In genomic region chr5:142434052-142434451, GRCm38 (mm10) we compare ENCODE assay signal across 17 mouse cellular contexts. TPM values are rescaled to one million over a fixed set of nuclear protein-coding genes. Genes with fewer than 3 reads are reported as not detected.
DNase-seq lines count a peak whose midpoint lies in the region; ATAC-seq and TF ChIP-seq lines count a peak whose summit lies in the region.
"Had no signal": no experiment of that assay in that cellular context is flagged by ENCODE, and none has a peak within 500 bp of the region (broad histone marks: within the 10 kb centered on the region; RNA-seq: fewer than 3 reads in every experiment).

No protein-coding gene starts in this region.

- no peak overlapping the region for H3K9ac ChIP-seq in forebrain, embryonic 14.5 days (ENCODE audit: low read length)
- H3K9ac ChIP-seq in forebrain, embryonic 12.5 days: no peak overlapping the region
- H3K9ac ChIP-seq in midbrain, embryonic 16.5 days (ENCODE audit: low read depth, low read length): no peak overlapping the region
- no peak overlapping the region for H3K9ac ChIP-seq in midbrain, embryonic 11.5 days (ENCODE audit: low read length)
- no peak overlapping the region for H3K9ac ChIP-seq in heart, embryonic 11.5 days (ENCODE audit: low read depth, low read length)
- H3K9ac ChIP-seq: liver, embryonic 12.5 days had no signal

- TF ChIP-seq CTCF in left cerebral cortex, adult 2 months (IDR thresholded peaks at IDR 0.05): no peak

- H3K4me2 ChIP-seq in forebrain, embryonic 14.5 days (ENCODE audit: low read length): no peak overlapping the region
- no peak overlapping the region for H3K4me2 ChIP-seq in forebrain, embryonic 12.5 days
- H3K4me2 ChIP-seq in midbrain, embryonic 16.5 days (ENCODE audit: low read length): no peak overlapping the region
- H3K4me2 ChIP-seq in midbrain, embryonic 11.5 days: no peak overlapping the region
- no peak overlapping the region for H3K4me2 ChIP-seq in heart, embryonic 11.5 days
- H3K4me2 ChIP-seq: liver, embryonic 12.5 days had no signal

- ATAC-seq in forebrain, embryonic 14.5 days: no peak
- ATAC-seq in forebrain, embryonic 12.5 days (ENCODE audit: low FRiP score): no peak
- 0 out of 2 replicates have a peak, but pooled peaks have one; percentile 11 for ATAC-seq in midbrain, embryonic 16.5 days
- ATAC-seq in midbrain, embryonic 11.5 days (ENCODE audit: low FRiP score): no peak
- no peak for ATAC-seq in heart, embryonic 11.5 days (replicated peaks; ENCODE audit: insufficient number of reproducible peaks, low FRiP score, low TSS enrichment)
- ATAC-seq: intestine, embryonic 16.5 days; liver, embryonic 12.5 days; lung, postnatal 0 days had no signal

- peak; percentile 40 for DNase-seq in forebrain, embryonic 14.5 days (ENCODE audit: low spot score)
- DNase-seq in midbrain, embryonic 11.5 days (ENCODE audit: low spot score, missing footprints): no peak
- DNase-seq in left cerebral cortex, adult 2 months (ENCODE audit: extremely low spot score in 1 of 2, low spot score in 2 of 2): peak in 1 of 2 experiments; percentile 51
- DNase-seq in right cerebral cortex, postnatal 25 days: peak; percentile 71
- DNase-seq in c-Kit-positive CD71-positive TER-119-positive erythroid progenitor cells, embryonic 14.5 days (ENCODE audit: low spot score): no peak
- DNase-seq: cerebellum, adult 8-10 months; heart, adult 2 months; heart, postnatal 36 days; kidney, postnatal 4 days; retina, postnatal 1 day; thymus, postnatal 14 days had no signal

- H3K9me3 ChIP-seq in forebrain, embryonic 14.5 days (replicated peaks; ENCODE audit: control insufficient read depth, low read length): no peaks in the 10 kb centered on the region
- no peaks in the 10 kb centered on the region for H3K9me3 ChIP-seq in forebrain, embryonic 12.5 days
- H3K9me3 ChIP-seq in midbrain, embryonic 16.5 days (replicated peaks; ENCODE audit: control insufficient read depth, low read length, poor library complexity, severe bottlenecking): no peaks in the 10 kb centered on the region
- no peaks in the 10 kb centered on the region for H3K9me3 ChIP-seq in midbrain, embryonic 11.5 days (ENCODE audit: control insufficient read depth, low read length)
- H3K9me3 ChIP-seq in heart, embryonic 11.5 days (replicated peaks; ENCODE audit: control insufficient read depth, low read length): no peaks in the 10 kb centered on the region
- H3K9me3 ChIP-seq: liver, embryonic 12.5 days had no signal

- H3K36me3 ChIP-seq in forebrain, embryonic 14.5 days (ENCODE audit: control insufficient read depth, insufficient read depth, low read length): peaks cover 19% of the 10 kb centered on the region
- peaks cover 31% of the 10 kb centered on the region for H3K36me3 ChIP-seq in forebrain, embryonic 12.5 days (replicated peaks)
- peaks cover 15% of the 10 kb centered on the region for H3K36me3 ChIP-seq in midbrain, embryonic 16.5 days (ENCODE audit: control insufficient read depth, insufficient read depth, low read length)
- peaks cover 9% of the 10 kb centered on the region for H3K36me3 ChIP-seq in midbrain, embryonic 11.5 days (ENCODE audit: control insufficient read depth, insufficient read depth, low read length)
- peaks cover 14% of the 10 kb centered on the region for H3K36me3 ChIP-seq in heart, embryonic 11.5 days (ENCODE audit: control insufficient read depth, insufficient read depth, low read length)

- H3K27ac ChIP-seq in forebrain, embryonic 14.5 days (ENCODE audit: low read depth, low read length): peak overlapping the region; percentile 55; the same call in 1 of the 2 replicates
- H3K27ac ChIP-seq in forebrain, embryonic 12.5 days: no peak overlapping the region
- no peak overlapping the region for H3K27ac ChIP-seq in midbrain, embryonic 16.5 days (ENCODE audit: low read length)
- no peak overlapping the region for H3K27ac ChIP-seq in midbrain, embryonic 11.5 days (ENCODE audit: low read depth, low read length)
- H3K27ac ChIP-seq in left cerebral cortex, adult 2 months: peak overlapping the region; percentile 89
- no peak overlapping the region for H3K27ac ChIP-seq in heart, embryonic 11.5 days (ENCODE audit: low read depth, low read length)
- H3K27ac ChIP-seq: heart, adult 2 months; liver, embryonic 12.5 days had no signal

- H3K27me3 ChIP-seq in forebrain, embryonic 14.5 days (replicated peaks; ENCODE audit: control insufficient read depth, insufficient read depth, low read length): no peaks in the 10 kb centered on the region
- H3K27me3 ChIP-seq in forebrain, embryonic 12.5 days: peaks cover 4% of the 10 kb centered on the region; the same call in 1 of the 2 replicates
- no peaks in the 10 kb centered on the region for H3K27me3 ChIP-seq in midbrain, embryonic 16.5 days (ENCODE audit: control insufficient read depth, insufficient read depth, low read depth, low read length)
- H3K27me3 ChIP-seq in midbrain, embryonic 11.5 days (ENCODE audit: control insufficient read depth, insufficient read depth, low read length): no peaks in the 10 kb centered on the region
- H3K27me3 ChIP-seq in heart, embryonic 11.5 days (ENCODE audit: control insufficient read depth, insufficient read depth, low read length): no peaks in the 10 kb centered on the region
- H3K27me3 ChIP-seq: liver, embryonic 12.5 days had no signal

- H3K4me3 ChIP-seq in forebrain, embryonic 14.5 days (ENCODE audit: low read depth, low read length): no peak overlapping the region
- H3K4me3 ChIP-seq in forebrain, embryonic 12.5 days (replicated peaks): no peak overlapping the region
- no peak overlapping the region for H3K4me3 ChIP-seq in midbrain, embryonic 16.5 days (ENCODE audit: low read depth, low read length)
- no peak overlapping the region for H3K4me3 ChIP-seq in midbrain, embryonic 11.5 days (ENCODE audit: low read depth, low read length)
- H3K4me3 ChIP-seq in left cerebral cortex, adult 2 months: no peak overlapping the region
- no peak overlapping the region for H3K4me3 ChIP-seq in heart, embryonic 11.5 days (ENCODE audit: low read depth, low read length)
- H3K4me3 ChIP-seq: heart, adult 2 months; liver, embryonic 12.5 days had no signal

- H3K4me1 ChIP-seq in forebrain, embryonic 14.5 days (ENCODE audit: control insufficient read depth, insufficient read depth, low read length): no peaks in the 10 kb centered on the region; the same call in 1 of the 2 replicates
- peaks cover 22% of the 10 kb centered on the region; the same call in 1 of the 2 replicates for H3K4me1 ChIP-seq in forebrain, embryonic 12.5 days
- no peaks in the 10 kb centered on the region; the same call in 1 of the 2 replicates for H3K4me1 ChIP-seq in midbrain, embryonic 16.5 days (ENCODE audit: control insufficient read depth, insufficient read depth, low read length)
- peaks cover 2% of the 10 kb centered on the region; the same call in 1 of the 2 replicates for H3K4me1 ChIP-seq in midbrain, embryonic 11.5 days (ENCODE audit: control insufficient read depth, insufficient read depth, low read length)
- H3K4me1 ChIP-seq in heart, embryonic 11.5 days (ENCODE audit: control insufficient read depth, insufficient read depth, low read length): peaks cover 24% of the 10 kb centered on the region

- 83% methylated on average over 5 of the region's 5 CpGs for WGBS in forebrain, embryonic 14.5 days
- 88% methylated on average over 5 of the region's 5 CpGs for WGBS in forebrain, embryonic 12.5 days
- 75% methylated on average over 5 of the region's 5 CpGs for WGBS in midbrain, embryonic 16.5 days
- WGBS in midbrain, embryonic 11.5 days: 90% methylated on average over 5 of the region's 5 CpGs
- WGBS in heart, embryonic 11.5 days (ENCODE audit: insufficient replicate concordance): 87% methylated on average over 5 of the region's 5 CpGs

- intact Hi-C loops in left cerebral cortex, adult 2 months (cut with DNase I): no loop called here

RNA-seq across cellular contexts. Expression of gene Ap5z1, which starts 29.7 kb away (rescaled TPM):
- 9.4 and 14.3 TPM in 2 replicates for polyA plus RNA-seq in forebrain, embryonic 14.5 days (2014; fragmentation: Nextera tagmentation; extraction: Ambion mirVana)
- 12.7 and 15.2 TPM in 2 replicates for polyA plus RNA-seq in forebrain, embryonic 12.5 days (2016; fragmentation: Nextera tagmentation; extraction: Ambion mirVana)
- 12.2 and 14.1 TPM in 2 replicates for polyA plus RNA-seq in midbrain, embryonic 16.5 days (2015; fragmentation: Nextera tagmentation; extraction: Ambion mirVana)
- polyA plus RNA-seq in midbrain, embryonic 11.5 days (2014; fragmentation: Nextera tagmentation; extraction: Ambion mirVana): 8.8 and 10.5 TPM in 2 replicates
- 10 to 100 TPM; 22.2 to 22.6 TPM for total RNA-seq in left cerebral cortex, adult 2 months (2021)
- polyA plus RNA-seq in heart, embryonic 11.5 days (2014; fragmentation: Nextera tagmentation; extraction: Ambion mirVana): 6.4 and 8.1 TPM in 2 replicates

RNA-seq across cellular contexts. Expression of gene Foxk1, which starts 32.8 kb away (rescaled TPM):
- polyA plus RNA-seq in forebrain, embryonic 14.5 days (2014; fragmentation: Nextera tagmentation; extraction: Ambion mirVana): 1.8 and 2.8 TPM in 2 replicates
- polyA plus RNA-seq in forebrain, embryonic 12.5 days (2016; fragmentation: Nextera tagmentation; extraction: Ambion mirVana): 5.2 and 5.9 TPM in 2 replicates
- 6.0 and 6.7 TPM in 2 replicates for polyA plus RNA-seq in midbrain, embryonic 16.5 days (2015; fragmentation: Nextera tagmentation; extraction: Ambion mirVana)
- polyA plus RNA-seq in midbrain, embryonic 11.5 days (2014; fragmentation: Nextera tagmentation; extraction: Ambion mirVana): 4.0 and 4.2 TPM in 2 replicates
- total RNA-seq in left cerebral cortex, adult 2 months (2021): 10 to 100 TPM; 40.4 to 46.1 TPM
- polyA plus RNA-seq in heart, embryonic 11.5 days (2014; fragmentation: Nextera tagmentation; extraction: Ambion mirVana): 3.0 and 3.8 TPM in 2 replicates

Comparison
In these comparisons a context has a peak if more than half of its experiments do, and no peak if none do; other contexts are left out.
1. H3K27ac ChIP-seq: peak in forebrain, embryonic 14.5 days (single experiment) and left cerebral cortex, adult 2 months (single experiment); none in forebrain, embryonic 12.5 days (single experiment), midbrain, embryonic 16.5 days (single experiment), midbrain, embryonic 11.5 days (single experiment) and heart, embryonic 11.5 days (single experiment).
2. DNase-seq: peak in forebrain, embryonic 14.5 days (single experiment) and right cerebral cortex, postnatal 25 days (single experiment); none in midbrain, embryonic 11.5 days (single experiment) and c-Kit-positive CD71-positive TER-119-positive erythroid progenitor cells, embryonic 14.5 days (single experiment).